Mouse (Mus musculus): ENCODE results near the gene Rsrc1. TPM values are rescaled to one million over a fixed set of nuclear protein-coding genes. Genes with fewer than 3 reads are reported as not detected.
A peak's percentile ranks its signal among the peaks of the same experiment; 100 is the strongest.

Rsrc1 gene
- total RNA-seq (2021), result 10 to 100 TPM; 11.6 to 14.8 TPM
- long read RNA-seq, experiment 1, transcript Rsrc1-203 (10 exons, 3,224 nt), result major isoform, 13 of 26 reads
- long read RNA-seq, experiment 1, partial matches to known transcripts, result 1 of 26 reads
- long read RNA-seq, experiment 1, other reads (novel, unspliced or antisense), result 10 of 26 reads
- long read RNA-seq, experiment 2, transcript Rsrc1-203 (10 exons, 3,224 nt), result major isoform, 5 of 10 reads
- long read RNA-seq, experiment 2, partial matches to known transcripts, result 1 of 10 reads
- long read RNA-seq, experiment 2, other reads (novel, unspliced or antisense), result 3 of 10 reads

DNA sequence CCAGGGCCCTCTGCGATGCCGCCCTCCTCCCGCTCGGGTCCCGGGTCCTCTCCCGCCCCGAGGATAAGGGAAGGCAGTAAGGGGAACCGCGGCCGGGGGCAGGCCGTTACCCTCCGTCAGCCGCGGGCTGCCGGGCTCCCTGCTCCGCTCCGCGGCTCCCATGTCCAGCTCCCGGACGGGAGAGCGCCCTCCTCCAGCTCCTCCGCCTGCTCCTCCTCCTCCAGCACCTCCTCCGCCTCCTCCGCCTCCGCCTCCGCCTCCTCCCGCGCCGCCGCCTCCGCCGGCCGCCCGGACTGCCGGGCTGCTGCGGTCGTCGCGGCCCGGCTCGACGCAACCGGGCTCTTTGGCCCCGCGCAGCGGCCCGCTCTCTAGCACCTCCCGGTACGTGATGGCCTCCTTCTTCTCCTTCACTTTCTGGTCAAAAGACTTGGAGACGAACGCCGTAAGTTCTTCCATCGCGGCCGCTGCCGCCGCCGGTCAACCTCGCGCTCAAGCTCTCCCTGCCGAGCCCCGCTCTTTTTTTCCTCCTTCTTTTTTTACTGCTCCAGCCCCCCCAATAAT lies at the start of gene Rsrc1:
Gene Rsrc1 (plus strand): TSS at position 290 of the 561 bp plus-strand sequence.
- TF ChIP-seq CTCF (IDR thresholded peaks at IDR 0.05), result no peak
- Histone ChIP-seq H3K27ac (peak within 1 kb of the TSS; percentile 84), H3K4me3 (peak within 1 kb of the TSS; percentile 74)
- intact Hi-C loops (cut with DNase I), result no loop called here
- DNase-seq, result peak; percentile 84

DNA sequence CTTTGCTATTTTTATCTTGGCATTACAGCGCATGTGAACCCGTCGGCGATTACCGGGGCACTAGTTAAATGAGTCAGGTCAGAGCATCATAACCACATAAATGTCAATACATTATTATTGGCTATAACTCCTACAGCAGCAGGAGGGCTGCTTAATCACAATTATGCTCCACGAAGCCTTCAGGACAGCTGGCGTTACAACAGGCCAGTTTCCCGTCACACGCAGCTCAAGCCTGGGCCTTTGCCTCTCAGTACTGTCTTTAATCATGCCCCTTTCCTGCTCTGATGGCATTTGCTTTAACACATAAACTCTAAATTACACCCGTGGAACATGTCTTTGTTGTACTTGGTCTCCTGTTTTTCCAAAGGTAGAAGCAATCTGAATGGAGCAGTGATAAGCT lies 41.5 kb upstream of the Rsrc1 start:
- H3K4me3 ChIP-seq, result no peak overlapping the region
- DNase-seq, result no peak
- H3K27ac ChIP-seq, result no peak overlapping the region
- intact Hi-C loops (cut with DNase I), result no loop called here
- TF ChIP-seq CTCF (IDR thresholded peaks at IDR 0.05), result no peak

DNA sequence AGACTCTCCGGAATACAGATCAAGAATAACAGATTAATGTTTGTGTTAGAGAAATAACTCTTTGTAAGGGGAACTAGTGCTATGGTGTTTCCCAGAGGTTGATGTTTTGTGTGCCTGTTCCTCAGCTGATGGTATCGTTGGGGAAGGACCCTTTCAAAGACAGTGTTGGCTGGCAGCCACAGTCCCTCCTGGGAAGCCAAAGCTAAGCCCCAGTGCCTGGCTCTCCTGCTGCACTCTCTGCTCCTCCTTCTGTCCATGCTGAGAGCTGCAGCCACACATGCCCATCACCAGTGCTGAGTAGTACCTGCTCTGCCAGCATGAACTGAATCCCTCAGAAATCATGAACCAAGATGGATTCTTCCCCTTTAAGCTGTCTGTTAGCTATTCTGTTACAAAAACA lies 26.1 kb upstream of the Rsrc1 start:
- TF ChIP-seq CTCF (IDR thresholded peaks at IDR 0.05), result no peak
- no peak for DNase-seq
- H3K27ac ChIP-seq, result no peak overlapping the region
- H3K4me3 ChIP-seq, result no peak overlapping the region
- intact Hi-C loops (cut with DNase I), result no loop called here

DNA sequence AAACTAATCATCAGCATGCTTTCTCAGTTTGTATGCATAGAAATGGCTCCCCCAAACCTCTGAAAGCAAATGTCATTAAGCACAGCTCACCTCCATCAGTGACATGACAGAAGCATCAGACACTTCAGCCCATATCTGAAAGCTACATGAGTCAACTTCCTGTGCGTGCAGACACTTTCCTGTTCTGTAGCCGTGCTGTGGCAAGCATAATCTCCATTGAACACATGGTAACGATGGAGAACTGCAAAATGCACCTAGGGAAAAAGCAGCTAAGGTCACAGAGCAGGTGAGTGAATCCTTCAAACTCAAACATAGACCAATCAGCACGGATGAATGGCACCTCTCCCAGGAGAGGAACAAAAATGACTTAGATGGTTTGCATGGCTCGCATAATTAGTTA lies 21.2 kb upstream of the Rsrc1 start:
- DNase-seq, result no peak
- no peak for TF ChIP-seq CTCF (IDR thresholded peaks at IDR 0.05)
- intact Hi-C loops (cut with DNase I), result no loop called here
- Histone ChIP-seq H3K4me3 (no peak overlapping the region), H3K27ac (no peak overlapping the region)

DNA sequence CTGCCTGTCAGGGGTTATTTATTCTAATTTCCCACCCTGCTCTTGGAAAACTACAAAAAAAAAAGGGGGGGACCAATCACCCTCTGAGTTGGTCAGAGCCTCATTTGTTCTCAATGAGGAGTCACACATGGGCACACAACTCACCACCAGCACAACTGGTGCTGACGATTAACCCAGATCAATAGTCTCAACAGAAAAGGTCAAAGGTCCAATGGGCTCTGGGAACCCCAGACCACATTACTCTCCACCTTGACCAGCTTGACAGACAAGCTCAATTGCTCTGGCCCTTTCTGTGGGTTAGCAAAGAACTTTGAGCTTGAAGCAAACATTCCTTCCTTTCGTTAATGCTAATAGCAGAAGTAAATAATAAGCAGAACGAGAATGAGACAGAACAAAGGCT lies 16.3 kb upstream of the Rsrc1 start:
- DNase-seq, result no peak
- intact Hi-C loops (cut with DNase I), result no loop called here
- TF ChIP-seq CTCF (IDR thresholded peaks at IDR 0.05), result no peak

DNA sequence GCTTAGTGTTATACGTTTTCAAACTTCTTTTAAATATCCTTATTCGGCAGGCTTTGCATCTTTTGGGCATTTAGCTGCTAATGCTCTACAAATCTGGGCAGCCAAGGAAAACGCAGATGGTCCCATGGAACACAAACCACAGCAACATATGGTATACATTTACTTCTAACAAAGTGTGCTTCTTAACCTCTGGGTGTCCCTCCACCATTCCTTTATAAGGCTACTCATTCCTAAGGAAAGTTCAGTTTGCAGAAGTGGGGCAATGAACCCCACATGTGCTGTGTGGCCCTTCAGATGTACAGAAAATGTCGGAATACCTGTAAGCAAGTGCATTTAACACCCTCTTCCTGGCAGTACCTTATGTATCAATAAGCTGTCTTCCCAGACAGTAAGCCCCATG lies 13.7 kb upstream of the Rsrc1 start:
- Histone ChIP-seq H3K27ac (no peak overlapping the region), H3K4me3 (no peak overlapping the region)
- DNase-seq, result no peak
- intact Hi-C loops (cut with DNase I), result no loop called here
- TF ChIP-seq CTCF (IDR thresholded peaks at IDR 0.05), result no peak

More for the DNA sequence above, 16.3 kb upstream of the Rsrc1 start:
- H3K27ac ChIP-seq, result no peak overlapping the region
- no peak overlapping the region for H3K4me3 ChIP-seq

DNA sequence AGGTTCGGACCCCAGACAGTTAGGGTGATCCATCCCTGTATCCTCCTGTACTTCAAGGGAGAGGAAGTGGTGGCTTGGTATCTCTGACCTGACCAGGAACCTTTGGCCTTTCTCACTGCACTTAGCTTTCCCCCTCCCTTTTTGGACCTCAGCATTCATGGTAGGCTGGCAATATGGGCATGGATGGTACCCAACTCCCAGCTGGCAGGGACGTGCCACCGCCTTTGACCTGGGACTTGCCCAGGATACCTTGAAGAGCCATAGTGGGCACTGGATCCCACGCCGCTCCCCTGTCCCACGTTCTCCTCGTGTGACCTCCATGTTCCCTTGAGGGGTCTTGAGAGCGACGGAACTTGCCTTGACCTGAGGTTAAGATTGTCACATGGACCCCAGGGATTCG lies 10.9 kb upstream of the Rsrc1 start:
- intact Hi-C loops (cut with DNase I), result no loop called here
- DNase-seq, result no peak
- no peak overlapping the region for H3K27ac ChIP-seq
- no peak for TF ChIP-seq CTCF (IDR thresholded peaks at IDR 0.05)
- no peak overlapping the region; the same call in 1 of the 2 replicates for H3K4me3 ChIP-seq

DNA sequence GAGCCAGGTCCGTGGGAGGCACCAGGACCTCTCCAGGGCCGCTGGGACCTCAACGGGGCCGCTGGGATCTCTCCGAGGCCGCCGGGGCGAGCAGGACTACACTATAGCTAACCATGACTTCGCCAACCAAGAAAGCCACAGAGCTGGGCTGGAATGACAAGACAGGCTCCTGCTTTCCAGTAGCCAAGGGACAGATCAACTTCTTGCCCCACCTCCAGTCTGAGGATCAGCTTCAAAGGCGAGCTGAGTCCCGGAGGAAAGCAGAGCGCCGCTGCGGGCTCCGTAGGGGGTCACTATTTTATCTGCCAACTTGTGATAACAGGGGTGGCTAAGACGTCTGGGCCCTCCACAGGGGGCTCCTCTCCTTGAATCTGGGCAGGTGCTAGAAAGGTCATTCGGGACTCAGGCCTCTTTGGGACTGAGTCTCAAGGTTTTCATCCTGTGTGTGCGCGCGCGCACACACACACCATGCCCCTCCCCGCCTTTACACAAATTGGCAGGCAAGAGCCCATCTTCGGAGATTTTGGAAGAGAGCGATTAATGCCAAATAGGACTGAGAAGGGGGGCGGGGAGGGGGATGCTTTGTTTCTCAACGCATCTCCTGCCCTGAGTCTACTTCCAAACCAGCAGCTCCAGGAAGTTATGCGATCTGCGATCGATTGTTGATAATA lies 10.4 kb upstream of the Rsrc1 start:
- TF ChIP-seq CTCF (IDR thresholded peaks at IDR 0.05), result no peak
- DNase-seq, result peak; percentile 18
- peak overlapping the region; percentile 15 for H3K4me3 ChIP-seq
- no peak overlapping the region for H3K27ac ChIP-seq
- intact Hi-C loops (cut with DNase I), result no loop called here

DNA sequence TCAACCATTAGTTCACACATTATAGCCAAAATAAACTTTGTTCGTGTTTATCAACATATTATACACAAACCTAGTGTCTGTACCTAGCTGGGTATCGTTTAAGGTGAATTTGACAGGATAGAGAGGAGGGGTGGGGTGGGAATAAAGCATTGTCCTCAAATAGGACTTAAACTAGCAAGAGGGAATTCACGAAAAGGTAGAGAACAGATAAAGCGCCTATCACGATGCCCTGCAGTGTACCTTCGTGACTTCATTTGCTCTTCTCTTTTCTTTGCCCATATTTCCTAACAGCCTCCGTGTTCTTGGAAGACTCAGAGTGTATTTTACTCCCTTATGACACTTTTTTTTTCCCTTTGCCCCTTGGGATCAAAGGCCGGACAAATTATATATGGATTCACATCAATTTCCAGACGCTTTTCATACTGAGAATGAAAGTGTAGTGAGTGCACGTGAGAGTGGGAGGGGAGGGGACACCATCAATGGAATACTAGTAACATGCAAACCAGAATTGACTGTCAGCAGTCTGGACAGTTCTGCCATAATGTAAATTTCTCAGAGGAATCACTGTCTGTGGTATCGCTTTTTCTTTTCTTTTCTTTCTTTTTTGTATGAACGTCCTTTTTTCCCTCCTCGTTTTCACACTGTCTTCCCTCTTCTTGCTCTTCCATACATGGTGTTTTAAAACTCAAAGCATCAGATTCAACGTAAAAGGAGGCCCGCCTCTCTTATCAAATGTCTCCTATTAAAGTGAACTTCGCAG lies 8.8 kb upstream of the Rsrc1 start:
- DNase-seq, result no peak
- intact Hi-C loops (cut with DNase I), result no loop called here
- H3K27ac ChIP-seq, result no peak overlapping the region
- no peak for TF ChIP-seq CTCF (IDR thresholded peaks at IDR 0.05)
- peak overlapping the region; percentile 13 for H3K4me3 ChIP-seq

DNA sequence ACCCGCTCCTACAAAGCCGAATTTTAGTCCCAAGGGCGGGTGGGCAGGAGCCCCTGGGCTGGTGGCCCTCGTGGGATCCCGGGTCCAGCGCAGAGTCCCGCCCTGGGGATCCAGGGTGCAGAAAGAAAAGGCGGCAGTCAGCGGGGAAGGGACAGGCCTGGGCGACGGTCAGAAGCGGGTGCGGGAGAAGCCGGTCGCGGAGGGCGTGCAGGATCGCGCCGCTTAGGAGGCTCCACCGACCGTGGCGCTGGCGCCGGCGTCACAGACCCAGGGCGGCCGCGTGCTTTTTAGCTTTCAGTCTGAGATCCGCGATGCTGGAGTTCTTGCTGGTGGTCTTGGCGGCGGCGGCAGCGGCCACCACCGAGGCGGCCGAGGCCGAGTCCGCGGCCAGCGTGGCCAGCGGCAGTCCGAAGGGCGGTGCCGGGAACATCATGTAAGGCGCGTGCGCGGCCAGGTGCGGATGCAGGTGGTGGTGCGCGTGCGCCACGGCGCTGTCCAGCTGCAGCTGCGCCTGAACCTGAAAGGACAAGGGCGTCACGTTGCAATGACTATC lies 7.7 kb upstream of the Rsrc1 start:
- H3K27ac ChIP-seq, result 0 out of 2 replicates have a peak overlapping the region, but pooled peaks have one; percentile 6
- peak; percentile 51 for DNase-seq
- intact Hi-C loops (cut with DNase I), result no loop called here
- H3K4me3 ChIP-seq, result peak overlapping the region; percentile 68
- no peak for TF ChIP-seq CTCF (IDR thresholded peaks at IDR 0.05)

DNA sequence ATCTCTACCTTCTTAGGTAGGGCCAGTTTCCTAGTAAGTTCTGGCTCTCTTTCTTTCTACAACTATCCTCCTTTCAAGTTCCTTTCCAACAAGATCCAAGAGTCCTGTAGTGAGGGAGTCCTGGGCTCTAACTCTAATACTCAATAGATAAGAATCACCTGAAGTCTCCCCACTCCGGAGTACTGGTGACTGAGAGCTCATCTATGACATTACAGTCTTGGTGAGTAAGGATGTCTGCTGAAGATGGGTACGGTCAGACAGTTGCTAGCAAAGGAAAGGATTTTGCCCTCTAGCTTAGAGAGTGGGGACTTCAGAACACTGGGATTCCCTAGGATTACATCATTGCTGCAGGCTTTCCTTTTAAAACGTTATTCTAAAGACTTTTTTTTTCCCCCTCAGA lies 6.7 kb upstream of the Rsrc1 start:
- TF ChIP-seq CTCF (IDR thresholded peaks at IDR 0.05), result no peak
- Histone ChIP-seq H3K4me3 (no peak overlapping the region), H3K27ac (no peak overlapping the region)
- DNase-seq, result no peak
- intact Hi-C loops (cut with DNase I), result no loop called here

DNA sequence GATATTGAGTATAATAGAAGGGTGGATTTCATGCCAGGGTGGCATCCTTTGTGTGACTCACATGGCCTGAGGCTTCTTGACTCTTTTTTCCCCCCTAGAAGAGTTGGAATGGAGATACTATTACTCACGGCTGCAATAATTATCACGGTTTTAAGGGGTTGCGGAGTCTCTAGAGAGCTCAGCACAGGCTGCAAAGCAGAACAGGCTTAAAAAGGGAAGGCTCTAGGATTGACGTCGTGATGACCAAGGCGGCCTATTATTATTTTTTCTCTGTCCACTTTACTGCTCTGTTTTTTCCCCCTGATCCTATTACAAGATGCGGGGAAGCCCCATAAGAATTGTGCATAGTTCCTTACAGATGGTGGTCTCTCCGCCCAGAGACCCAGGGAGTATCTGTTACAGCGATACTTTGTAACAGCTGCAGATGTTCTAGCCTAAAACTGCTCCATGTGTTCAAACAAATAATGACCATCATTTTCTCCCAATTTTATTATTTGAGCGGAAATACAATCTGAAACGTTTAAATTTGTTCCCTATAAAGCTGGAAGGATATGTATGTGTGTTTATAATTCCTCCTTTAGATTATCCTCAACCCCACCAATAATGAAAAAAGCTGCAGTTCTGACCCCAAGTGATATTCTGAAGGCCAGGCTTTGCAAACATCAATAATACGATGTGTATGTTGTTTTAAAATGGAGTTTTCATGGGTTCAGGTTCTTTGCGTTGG lies 4.1 kb upstream of the Rsrc1 start:
- H3K4me3 ChIP-seq, result peak overlapping the region; percentile 74

More for the DNA sequence above, 4.1 kb upstream of the Rsrc1 start:
- intact Hi-C loops (cut with DNase I), result no loop called here
- DNase-seq, result no peak
- TF ChIP-seq CTCF (IDR thresholded peaks at IDR 0.05), result no peak
- H3K27ac ChIP-seq, result no peak overlapping the region; the same call in none of the 2 replicates

Measured in gastrocnemius, adult 2 months (tissue).